Mouse (Mus musculus) Muller cell, postnatal 12 days (primary cell): ENCODE measurements around the gene Tbx5.

ENCODE experiments used
- DNase-seq: peaks from one replicate; pipeline ENCODE4 v3.0.0-alpha.2; 2015; ENCODE audit errors: inconsistent ontology term

Gene Tbx5

DNA sequence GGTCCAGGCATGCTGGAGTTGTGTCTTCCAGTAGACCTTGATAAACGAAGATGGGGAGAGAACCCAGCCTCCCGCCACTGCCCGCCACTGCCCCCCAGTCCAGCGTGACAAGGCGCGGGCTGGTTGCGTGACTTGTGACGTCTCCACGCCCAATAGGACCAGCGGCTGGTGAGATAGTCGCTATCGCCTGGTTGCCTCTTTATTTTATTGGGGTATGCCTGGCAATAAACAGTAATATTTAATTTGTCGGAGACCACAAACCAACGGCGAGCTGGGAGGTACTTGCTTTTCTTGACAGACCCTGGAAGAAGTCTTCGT lies at the start of gene Tbx5:
Gene Tbx5, plus strand, starts transcription at position 190 of the 318 bp plus-strand sequence.
- DNase-seq: no peak

- no peak for DNase-seq
These were observed 46.5 kb upstream of the Tbx5 start for GRCm38 (mm10) chr5:119785959-119786358.

- DNase-seq: no peak
These were observed 40.8 kb upstream of the Tbx5 start for GRCm38 (mm10) chr5:119791664-119792063.

DNA sequence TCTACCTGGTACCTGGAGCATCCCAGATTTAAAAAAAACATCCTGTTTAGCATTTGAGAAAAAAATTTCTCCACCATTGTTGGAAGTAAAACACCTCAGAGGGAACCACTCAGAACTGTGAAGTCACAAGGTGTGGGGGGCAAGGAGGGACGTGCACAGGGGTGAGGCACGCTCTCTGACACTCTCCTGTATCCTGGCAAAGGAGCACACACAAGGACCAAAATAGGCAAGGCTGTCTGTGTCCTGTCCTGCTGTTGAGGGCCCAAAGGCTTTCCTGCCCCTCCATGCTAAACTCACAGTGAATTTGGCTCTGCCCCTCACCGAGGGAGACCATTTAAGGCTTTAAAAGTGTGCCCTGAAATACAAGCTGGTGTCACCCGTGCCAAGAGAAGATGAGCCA lies 38.5 kb upstream of the Tbx5 start:
- DNase-seq: no peak

DNA sequence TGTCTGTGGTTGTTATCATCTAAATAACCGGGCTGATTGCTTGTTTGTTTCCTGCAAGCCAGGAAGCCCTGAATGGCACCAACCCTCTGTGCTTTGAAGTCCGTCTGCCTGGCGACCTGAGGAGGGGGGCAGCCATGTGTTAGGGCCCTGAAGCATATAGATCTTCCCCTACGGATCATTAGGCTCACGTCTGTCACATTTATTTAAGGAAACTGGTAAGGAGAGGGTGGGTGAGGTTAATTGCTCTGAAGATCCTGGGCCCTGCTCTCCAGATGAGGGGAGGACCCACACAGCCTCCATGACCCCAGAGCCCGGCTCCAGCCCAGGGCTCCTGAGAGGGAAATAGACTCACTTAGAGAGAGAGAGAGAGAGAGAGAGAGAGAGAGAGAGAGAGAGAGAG lies 37.1 kb upstream of the Tbx5 start:
- DNase-seq: no peak

- no peak for DNase-seq
These were observed 36.7 kb upstream of the Tbx5 start for GRCm38 (mm10) chr5:119795777-119796176.

GRCm38 (mm10) chr5:119796443-119797160 lies 35.9 kb upstream of the Tbx5 start:
- no peak for DNase-seq

- DNase-seq: no peak
These were observed 34.8 kb upstream of the Tbx5 start for GRCm38 (mm10) chr5:119797580-119798150.

DNA sequence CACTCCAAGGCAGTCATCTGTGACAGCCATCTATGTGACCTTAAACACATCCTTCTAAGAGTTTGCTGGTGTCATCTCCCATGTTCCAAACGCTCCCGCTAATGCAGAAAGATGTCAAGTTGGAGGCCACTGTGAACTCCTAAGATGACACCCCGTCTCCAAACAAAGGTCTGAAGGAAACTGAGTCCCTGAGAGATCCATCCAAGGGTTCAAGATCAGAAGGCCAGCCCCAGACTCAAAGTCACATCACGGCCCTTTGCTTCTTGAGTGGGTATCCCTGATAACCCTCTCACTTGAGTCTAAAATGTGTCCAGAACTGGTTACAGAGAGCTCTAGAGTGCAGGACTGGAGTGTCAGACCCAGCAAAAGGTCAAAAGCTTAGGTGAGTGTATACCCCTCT lies 34.2 kb upstream of the Tbx5 start:
- no peak for DNase-seq

DNA sequence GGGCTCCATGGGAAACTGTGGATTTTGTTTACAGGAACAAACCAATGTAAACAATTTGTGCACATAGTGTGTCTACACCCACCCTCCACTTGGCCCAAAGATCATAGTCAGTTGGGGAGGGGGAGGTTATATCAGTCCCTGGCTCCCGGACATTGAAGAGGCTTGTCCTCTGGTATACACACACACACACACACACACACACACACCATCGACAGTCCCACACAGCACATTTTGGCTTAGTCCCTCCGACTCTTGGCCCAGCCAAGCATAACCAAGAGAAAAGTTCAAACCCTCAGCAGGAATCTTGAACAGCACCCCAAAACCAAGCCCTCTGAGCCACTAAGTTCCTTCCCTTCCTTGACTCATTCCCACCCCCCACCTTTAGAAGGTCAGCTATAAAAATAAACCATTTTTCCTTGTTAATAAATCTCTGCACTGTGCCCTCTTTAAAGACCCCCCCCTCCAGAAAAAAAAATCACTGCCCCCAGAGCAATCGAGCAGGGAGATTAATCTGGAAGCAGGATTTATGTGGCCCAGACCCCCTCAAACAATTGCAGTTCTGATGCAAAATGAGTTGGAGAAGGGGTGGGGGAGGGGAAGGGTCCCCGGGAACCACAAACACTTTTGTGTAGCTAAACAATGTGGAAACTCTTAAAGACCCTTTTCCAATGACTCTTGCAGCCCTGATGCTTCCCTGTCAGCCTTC lies 33.6 kb upstream of the Tbx5 start:
- no peak for DNase-seq

- DNase-seq: no peak
These were observed 32.8 kb upstream of the Tbx5 start for GRCm38 (mm10) chr5:119799419-119800242.

DNA sequence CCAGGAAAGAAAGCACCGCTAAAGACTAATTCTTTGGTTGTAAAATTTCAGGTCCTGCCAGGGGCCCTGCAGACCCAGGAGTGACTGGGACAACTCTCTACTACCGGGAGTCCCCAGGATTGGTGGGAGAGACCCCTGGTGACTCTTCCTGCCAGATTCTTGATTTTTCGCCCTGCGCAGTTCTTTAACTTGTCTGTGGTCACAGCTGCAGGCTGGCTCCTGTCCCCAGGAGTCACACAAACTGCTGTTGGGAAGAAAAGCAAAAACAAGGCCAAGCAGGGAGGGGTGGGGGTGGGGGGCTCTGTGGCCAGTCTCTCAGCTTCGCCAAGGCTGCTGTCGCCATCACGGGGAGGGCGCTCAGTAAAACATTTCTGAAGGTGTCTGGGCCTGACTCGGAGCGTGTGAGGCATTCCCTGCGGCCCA lies 32.2 kb upstream of the Tbx5 start:
- DNase-seq: no peak

GRCm38 (mm10) chr5:119802617-119803410 lies 29.7 kb upstream of the Tbx5 start:
- DNase-seq: no peak

DNA sequence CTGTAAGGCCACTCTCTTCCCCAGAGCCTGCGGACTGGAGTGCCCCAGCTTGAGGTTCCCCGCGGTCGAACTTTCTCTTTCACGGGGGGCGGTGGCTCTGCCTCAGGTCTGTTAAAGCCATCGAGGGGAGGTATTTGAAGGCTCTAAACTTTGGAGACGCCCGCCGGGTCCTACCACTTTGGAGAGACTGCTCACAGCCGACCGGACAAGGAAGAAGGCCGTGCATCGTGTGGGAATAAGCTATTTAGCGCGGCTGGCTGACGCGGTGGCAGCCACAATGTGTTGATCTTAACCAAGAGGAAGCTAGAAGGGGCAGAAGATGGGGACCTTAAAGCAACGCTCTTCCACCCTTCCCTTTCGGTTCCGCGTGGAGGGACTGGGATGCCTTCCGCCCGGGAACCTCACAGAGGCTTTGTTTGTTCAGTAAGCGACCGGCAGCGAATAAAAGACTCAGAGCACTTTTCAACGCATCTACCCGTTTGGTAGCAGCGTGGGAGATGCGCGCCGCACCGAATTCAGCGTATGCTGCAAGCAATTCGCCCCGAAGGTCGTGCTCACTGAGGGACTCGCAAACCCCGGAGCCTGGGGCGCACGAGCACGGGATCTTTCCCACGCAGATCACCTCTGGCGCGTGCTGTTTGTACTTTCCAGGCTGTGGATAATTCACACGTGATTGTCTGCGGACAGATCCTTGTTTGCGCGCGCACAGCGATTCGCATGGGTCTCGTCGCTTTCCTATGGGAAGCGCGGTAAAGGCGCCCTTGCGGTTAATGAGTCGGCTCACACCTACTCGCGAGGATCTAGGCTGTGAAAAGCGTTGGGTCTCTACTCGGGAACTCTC lies 28.8 kb upstream of the Tbx5 start:
- DNase-seq: peak; percentile 27

DNA sequence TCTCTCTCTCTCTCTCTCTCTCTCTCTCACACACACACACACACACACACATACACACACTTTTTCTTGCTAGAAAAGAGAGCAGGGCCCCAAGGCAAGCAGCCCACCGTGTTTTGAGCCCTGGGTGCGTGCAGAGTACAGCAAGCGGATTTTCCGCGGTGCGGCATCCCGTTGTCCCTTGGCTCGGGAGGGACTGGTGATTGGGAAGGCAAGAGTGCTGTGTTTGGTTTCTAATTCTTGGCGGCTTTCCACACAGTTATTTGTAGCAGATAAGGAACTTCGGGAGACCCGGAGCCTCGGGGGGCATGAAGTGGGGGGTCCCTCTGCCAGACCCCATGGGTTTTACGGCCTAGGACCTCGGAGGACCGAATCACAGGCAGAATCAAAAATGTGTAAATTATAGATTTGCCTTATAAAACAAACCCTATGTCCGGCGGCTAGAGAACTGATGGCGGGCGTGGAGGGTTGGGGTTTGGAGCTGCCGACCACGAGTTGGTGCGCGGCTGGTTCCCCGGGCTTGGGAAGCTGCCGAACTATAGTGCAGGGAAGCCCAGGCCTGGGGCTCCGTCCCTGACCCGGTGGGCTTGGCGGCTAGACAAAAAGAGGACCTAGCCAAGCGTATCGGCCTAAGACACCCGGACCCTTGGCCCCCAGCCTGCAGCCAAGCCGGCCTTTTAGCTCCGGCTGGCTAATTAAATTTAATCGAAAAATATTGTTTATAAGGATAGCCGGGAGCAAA lies 28.0 kb upstream of the Tbx5 start:
- peak; percentile 22 for DNase-seq

DNA sequence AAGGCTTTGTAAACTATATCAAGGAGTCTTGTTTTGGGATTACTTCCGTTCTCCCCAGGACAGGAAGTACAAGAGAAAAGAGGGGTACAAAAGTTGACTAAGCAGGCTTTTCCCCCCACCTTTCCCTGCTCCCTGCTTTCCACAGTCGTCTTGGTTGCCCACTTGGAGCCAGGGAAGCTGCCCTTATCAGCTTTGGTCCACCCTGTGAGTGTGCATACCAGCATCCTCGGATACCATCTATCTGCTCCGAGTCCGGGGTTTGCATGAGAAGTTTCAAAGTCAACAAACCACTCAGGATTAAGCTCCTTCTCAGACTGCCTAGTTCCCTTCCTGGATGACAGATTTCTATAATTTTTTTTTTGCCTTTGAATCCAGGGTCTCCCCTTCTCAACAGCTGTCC lies 26.8 kb upstream of the Tbx5 start:
- DNase-seq: no peak

- DNase-seq: no peak
These were observed 26.0 kb upstream of the Tbx5 start for GRCm38 (mm10) chr5:119806467-119806866.

- no peak for DNase-seq
These were observed 24.8 kb upstream of the Tbx5 start for GRCm38 (mm10) chr5:119807481-119808183.

GRCm38 (mm10) chr5:119808713-119809112 lies 23.8 kb upstream of the Tbx5 start:
- no peak for DNase-seq
